19 mouse cellular contexts compared by ENCODE assay signal in the genomic region with DNA sequence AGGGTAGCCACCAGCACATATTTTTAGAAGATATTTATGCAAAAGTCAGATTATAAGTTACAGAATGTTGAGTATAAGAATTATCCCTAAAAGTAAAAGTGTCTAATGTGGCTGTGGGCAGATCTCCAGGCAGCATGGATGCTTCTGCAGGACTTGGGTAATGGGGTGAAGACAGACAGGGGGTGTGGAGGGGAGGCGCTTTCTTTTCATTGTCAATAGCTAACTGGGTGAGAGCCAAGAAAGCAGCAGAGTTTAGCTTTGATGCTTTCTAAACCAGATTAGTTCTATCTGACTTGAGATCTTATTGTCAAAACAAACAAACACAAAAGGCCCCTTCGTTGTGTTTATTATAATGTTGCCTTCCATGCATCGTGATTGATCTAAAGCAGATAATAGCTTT.
DNase-seq lines count a peak whose midpoint lies in the region; ATAC-seq and TF ChIP-seq lines count a peak whose summit lies in the region.
"Had no signal": no experiment of that assay in that cellular context is flagged by ENCODE, and none has a peak within 500 bp of the region (broad histone marks: within the 10 kb centered on the region; RNA-seq: fewer than 3 reads in every experiment).

No protein-coding gene starts in this region.

- no peaks in the 10 kb centered on the region for H3K36me3 ChIP-seq in hindbrain, embryonic 14.5 days (replicated peaks; ENCODE audit: control insufficient read depth, insufficient read depth)
- no peaks in the 10 kb centered on the region for H3K36me3 ChIP-seq in hindbrain, embryonic 13.5 days
- no peaks in the 10 kb centered on the region for H3K36me3 ChIP-seq in lung, embryonic 16.5 days (ENCODE audit: control insufficient read depth, insufficient read depth, low read length)
- no peaks in the 10 kb centered on the region for H3K36me3 ChIP-seq in neural tube, embryonic 11.5 days (ENCODE audit: control insufficient read depth, insufficient read depth, low read length)
- H3K36me3 ChIP-seq: embryonic facial prominence, embryonic 15.5 days; limb, embryonic 13.5 days; liver, embryonic 13.5 days; stomach, embryonic 15.5 days had no signal

- H3K9ac ChIP-seq in hindbrain, embryonic 14.5 days, result no peak overlapping the region
- H3K9ac ChIP-seq in hindbrain, embryonic 13.5 days, result no peak overlapping the region
- H3K9ac ChIP-seq in lung, embryonic 16.5 days (ENCODE audit: low read length), result no peak overlapping the region
- H3K9ac ChIP-seq in neural tube, embryonic 11.5 days (ENCODE audit: low read length), result no peak overlapping the region
- H3K9ac ChIP-seq: embryonic facial prominence, embryonic 15.5 days; limb, embryonic 13.5 days; liver, embryonic 13.5 days; stomach, embryonic 15.5 days had no signal

- no peaks in the 10 kb centered on the region for H3K27me3 ChIP-seq in hindbrain, embryonic 14.5 days (ENCODE audit: control insufficient read depth, insufficient read depth, low read length)
- peaks cover 2% of the 10 kb centered on the region; the same call in 1 of the 2 replicates for H3K27me3 ChIP-seq in hindbrain, embryonic 13.5 days
- no peaks in the 10 kb centered on the region for H3K27me3 ChIP-seq in lung, embryonic 16.5 days (ENCODE audit: control insufficient read depth, insufficient read depth, low read depth, low read length)
- no peaks in the 10 kb centered on the region for H3K27me3 ChIP-seq in neural tube, embryonic 11.5 days (ENCODE audit: control insufficient read depth, insufficient read depth, low read length)
- H3K27me3 ChIP-seq: embryonic facial prominence, embryonic 15.5 days; limb, embryonic 13.5 days; liver, embryonic 13.5 days; stomach, embryonic 15.5 days had no signal

- H3K9me3 ChIP-seq in hindbrain, embryonic 14.5 days (ENCODE audit: control insufficient read depth, low read length), result peaks cover 6% of the 10 kb centered on the region; the same call in 1 of the 2 replicates
- H3K9me3 ChIP-seq in hindbrain, embryonic 13.5 days, result 0 out of 2 replicates have a peak, but pooled peaks cover 5% of the 10 kb centered on the region
- no peaks in the 10 kb centered on the region for H3K9me3 ChIP-seq in lung, embryonic 16.5 days (ENCODE audit: control insufficient read depth, low read length)
- H3K9me3 ChIP-seq in neural tube, embryonic 11.5 days (ENCODE audit: control insufficient read depth, low read length), result no peaks in the 10 kb centered on the region
- H3K9me3 ChIP-seq: embryonic facial prominence, embryonic 15.5 days; limb, embryonic 13.5 days; liver, embryonic 13.5 days; stomach, embryonic 15.5 days had no signal

- no peak for TF ChIP-seq POLR2A in lung, adult 2 months (IDR thresholded peaks at IDR 0.05; ENCODE audit: borderline replicate concordance, extremely low read depth, low read depth, low read length)

- peak; percentile 51; the same call in 1 of the 2 replicates for ATAC-seq in hindbrain, embryonic 14.5 days (ENCODE audit: low FRiP score)
- no peak for ATAC-seq in hindbrain, embryonic 13.5 days (ENCODE audit: low FRiP score)
- peak; percentile 69; the same call in 1 of the 2 replicates for ATAC-seq in lung, embryonic 16.5 days (ENCODE audit: low read depth)
- no peak for ATAC-seq in neural tube, embryonic 11.5 days (ENCODE audit: insufficient read depth, low FRiP score, low TSS enrichment)

- H3K4me2 ChIP-seq in hindbrain, embryonic 14.5 days (replicated peaks), result no peak overlapping the region
- no peak overlapping the region for H3K4me2 ChIP-seq in hindbrain, embryonic 13.5 days
- H3K4me2 ChIP-seq in lung, embryonic 16.5 days (ENCODE audit: low read depth, low read length), result no peak overlapping the region
- H3K4me2 ChIP-seq in neural tube, embryonic 11.5 days (ENCODE audit: low read depth), result no peak overlapping the region
- H3K4me2 ChIP-seq: embryonic facial prominence, embryonic 15.5 days; limb, embryonic 13.5 days; liver, embryonic 13.5 days; stomach, embryonic 15.5 days had no signal

- DNase-seq in hindbrain, embryonic 14.5 days (ENCODE audit: low spot score), result peak; percentile 49
- DNase-seq in lung, adult 2 months, result no peak
- DNase-seq in neural tube, embryonic 11.5 days (ENCODE audit: low spot score), result peak; percentile 13
- DNase-seq in neural tube, embryonic 10.5 days (ENCODE audit: extremely low spot score, low spot score), result no peak
- DNase-seq in cerebellum, postnatal 14 days, result no peak
- DNase-seq: adrenal gland, adult 8-10 months; cerebellum, adult 9-10 months; gastrocnemius, postnatal 25 days; heart, adult 2 months; heart, postnatal 36 days; kidney, adult 9 months; liver, embryonic 13.5 days; thymus, adult 18-20 months; thymus, postnatal 4 days had no signal

- H3K4me1 ChIP-seq in hindbrain, embryonic 14.5 days (replicated peaks; ENCODE audit: control insufficient read depth, insufficient read depth, low read length), result no peaks in the 10 kb centered on the region
- peaks cover 12% of the 10 kb centered on the region for H3K4me1 ChIP-seq in hindbrain, embryonic 13.5 days (replicated peaks)
- H3K4me1 ChIP-seq in lung, embryonic 16.5 days (replicated peaks; ENCODE audit: control insufficient read depth, insufficient read depth, low read length), result no peaks in the 10 kb centered on the region
- H3K4me1 ChIP-seq in lung, adult 2 months (ENCODE audit: control insufficient read depth, insufficient read depth, low read length), result no peaks in the 10 kb centered on the region
- no peaks in the 10 kb centered on the region for H3K4me1 ChIP-seq in neural tube, embryonic 11.5 days (ENCODE audit: control insufficient read depth, insufficient read depth, low read length)
- H3K4me1 ChIP-seq: limb, embryonic 13.5 days; liver, embryonic 13.5 days; stomach, embryonic 15.5 days had no signal

- TF ChIP-seq CTCF in lung, adult 2 months (IDR thresholded peaks at IDR 0.05; ENCODE audit: insufficient read depth, low read length), result no peak

- 7% methylated on average over 3 of the region's 3 CpGs for WGBS in hindbrain, embryonic 14.5 days
- 6% methylated on average over 3 of the region's 3 CpGs for WGBS in hindbrain, embryonic 13.5 days
- WGBS in lung, embryonic 16.5 days, result 23% methylated on average over 3 of the region's 3 CpGs
- 28% methylated on average over 3 of the region's 3 CpGs for WGBS in lung, adult 2 months
- WGBS in neural tube, embryonic 11.5 days, result 30% methylated on average over 3 of the region's 3 CpGs

- no peak overlapping the region for H3K27ac ChIP-seq in hindbrain, embryonic 14.5 days
- no peak overlapping the region for H3K27ac ChIP-seq in hindbrain, embryonic 13.5 days
- H3K27ac ChIP-seq in lung, embryonic 16.5 days (ENCODE audit: low read length), result no peak overlapping the region
- no peak overlapping the region for H3K27ac ChIP-seq in neural tube, embryonic 11.5 days (ENCODE audit: low read depth, low read length)
- H3K27ac ChIP-seq: embryonic facial prominence, embryonic 15.5 days; heart, adult 2 months; limb, embryonic 13.5 days; liver, embryonic 13.5 days; stomach, embryonic 15.5 days had no signal

- H3K4me3 ChIP-seq in hindbrain, embryonic 14.5 days (replicated peaks; ENCODE audit: low read length), result no peak overlapping the region
- no peak overlapping the region for H3K4me3 ChIP-seq in hindbrain, embryonic 13.5 days
- H3K4me3 ChIP-seq in lung, embryonic 16.5 days (ENCODE audit: low read length), result no peak overlapping the region
- no peak overlapping the region for H3K4me3 ChIP-seq in lung, adult 2 months (replicated peaks; ENCODE audit: extremely low read depth, low read depth, low read length)
- H3K4me3 ChIP-seq in neural tube, embryonic 11.5 days (ENCODE audit: low read depth, low read length), result no peak overlapping the region
- H3K4me3 ChIP-seq: embryonic facial prominence, embryonic 15.5 days; heart, adult 2 months; limb, embryonic 13.5 days; liver, embryonic 13.5 days; stomach, embryonic 15.5 days had no signal

Comparison
In these comparisons a context has a peak if more than half of its experiments do, and no peak if none do; other contexts are left out.
1. ATAC-seq: peak in hindbrain, embryonic 14.5 days (single experiment) and lung, embryonic 16.5 days (single experiment); none in hindbrain, embryonic 13.5 days (single experiment) and neural tube, embryonic 11.5 days (single experiment).
2. DNase-seq: peak in hindbrain, embryonic 14.5 days (single experiment) and neural tube, embryonic 11.5 days (single experiment); none in lung, adult 2 months (single experiment), neural tube, embryonic 10.5 days (single experiment) and cerebellum, postnatal 14 days (0 of 2).